Mouse (Mus musculus): ENCODE results near the gene Slc25a38. TPM values are rescaled to one million over a fixed set of nuclear protein-coding genes. Genes with fewer than 3 reads are reported as not detected.

The Slc25a38 gene
- total and polyA plus RNA-seq, 2 experiments from 2014 or later: 31.4 to 49.1 TPM

- Histone ChIP-seq H3K27ac (ENCODE audit: low read depth, low read length) (no peak overlapping the region), H3K36me3 (ENCODE audit: insufficient read depth) (peaks cover 18% of the 10 kb centered on the region), H3K9ac (no peak overlapping the region), H3K9me3 (ENCODE audit: low read length) (no peaks in the 10 kb centered on the region), H3K4me3 (ENCODE audit: low read depth, low read length) (no peak overlapping the region), H3K27me3 (ENCODE audit: insufficient read depth, low read length) (no peaks in the 10 kb centered on the region), H3K4me1 (ENCODE audit: insufficient read depth) (no peaks in the 10 kb centered on the region), H3K4me2 (ENCODE audit: low read depth) (no peak overlapping the region)
- TF ChIP-seq CTCF (IDR thresholded peaks at IDR 0.05; ENCODE audit: low read depth): no peak
- no peak for ATAC-seq
- DNase-seq: no peak
- 89% methylated on average over 17 of the region's 17 CpGs for WGBS
Observed at GRCm38 (mm10) chr9:120114051-120114788, 4.0 kb downstream of the Slc25a38 start.

DNA sequence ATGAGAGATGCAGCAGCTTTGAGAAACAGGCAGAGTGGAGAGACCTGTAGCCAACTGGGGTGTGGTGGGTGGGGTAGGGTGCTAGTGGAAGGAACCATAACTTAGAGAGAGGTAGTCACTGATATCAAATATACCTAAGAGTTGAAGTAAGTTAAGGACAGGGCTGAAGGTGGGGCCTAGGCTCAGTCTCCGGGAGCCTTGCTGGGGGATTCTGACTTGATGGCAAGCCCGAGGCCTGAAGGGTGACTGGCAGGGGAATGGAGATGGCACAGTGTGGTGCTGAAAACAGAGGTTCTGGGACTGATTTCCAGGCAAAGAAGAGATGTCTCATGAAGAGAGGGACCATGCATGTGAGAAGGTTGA lies 4.6 kb downstream of the Slc25a38 start:
- no peak overlapping the region for H3K9ac ChIP-seq
- H3K27ac ChIP-seq (ENCODE audit: low read depth, low read length): no peak overlapping the region
- WGBS: 97% methylated on average over 2 of the region's 2 CpGs
- no peak for TF ChIP-seq CTCF (IDR thresholded peaks at IDR 0.05; ENCODE audit: low read depth)
- no peak overlapping the region for H3K4me2 ChIP-seq (ENCODE audit: low read depth)
- H3K36me3 ChIP-seq (ENCODE audit: insufficient read depth): peaks cover 23% of the 10 kb centered on the region
- H3K4me3 ChIP-seq (ENCODE audit: low read depth, low read length): no peak overlapping the region
- no peak for DNase-seq
- H3K4me1 ChIP-seq (ENCODE audit: insufficient read depth): no peaks in the 10 kb centered on the region
- no peak for ATAC-seq
- H3K27me3 ChIP-seq (ENCODE audit: insufficient read depth, low read length): no peaks in the 10 kb centered on the region
- no peaks in the 10 kb centered on the region for H3K9me3 ChIP-seq (ENCODE audit: low read length)

DNA sequence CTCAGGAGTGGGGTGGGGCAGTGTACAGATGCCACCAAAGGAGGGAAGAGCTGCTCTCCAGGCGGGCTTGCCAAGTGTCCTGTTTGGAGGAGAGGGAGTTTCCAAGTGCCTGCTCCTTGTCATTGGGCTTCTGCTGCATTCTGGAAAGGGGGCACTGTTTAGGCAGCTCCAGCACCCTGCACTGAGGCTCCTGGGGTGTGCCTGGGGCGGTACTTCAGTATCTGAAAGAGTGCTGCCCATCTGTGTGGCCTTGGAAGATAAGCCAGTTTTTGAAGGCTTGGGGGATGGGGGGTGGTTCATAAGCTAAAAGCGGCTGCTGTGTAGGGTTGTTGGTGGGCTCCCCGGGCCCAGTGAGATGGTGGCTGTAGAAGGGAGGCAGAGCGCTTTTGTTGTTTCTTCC lies 5.4 kb downstream of the Slc25a38 start:
- no peak overlapping the region for H3K4me3 ChIP-seq (ENCODE audit: low read depth, low read length)
- ATAC-seq (no peak), DNase-seq (no peak)
- no peak overlapping the region for H3K4me2 ChIP-seq (ENCODE audit: low read depth)
- H3K27ac ChIP-seq (ENCODE audit: low read depth, low read length): no peak overlapping the region
- no peak overlapping the region for H3K9ac ChIP-seq
- 90% methylated on average over 5 of the region's 5 CpGs for WGBS
- H3K4me1 ChIP-seq (ENCODE audit: insufficient read depth): no peaks in the 10 kb centered on the region
- no peaks in the 10 kb centered on the region for H3K27me3 ChIP-seq (ENCODE audit: insufficient read depth, low read length)
- no peaks in the 10 kb centered on the region for H3K9me3 ChIP-seq (ENCODE audit: low read length)
- TF ChIP-seq CTCF (IDR thresholded peaks at IDR 0.05; ENCODE audit: low read depth): no peak
- peaks cover 31% of the 10 kb centered on the region for H3K36me3 ChIP-seq (ENCODE audit: insufficient read depth)

DNA sequence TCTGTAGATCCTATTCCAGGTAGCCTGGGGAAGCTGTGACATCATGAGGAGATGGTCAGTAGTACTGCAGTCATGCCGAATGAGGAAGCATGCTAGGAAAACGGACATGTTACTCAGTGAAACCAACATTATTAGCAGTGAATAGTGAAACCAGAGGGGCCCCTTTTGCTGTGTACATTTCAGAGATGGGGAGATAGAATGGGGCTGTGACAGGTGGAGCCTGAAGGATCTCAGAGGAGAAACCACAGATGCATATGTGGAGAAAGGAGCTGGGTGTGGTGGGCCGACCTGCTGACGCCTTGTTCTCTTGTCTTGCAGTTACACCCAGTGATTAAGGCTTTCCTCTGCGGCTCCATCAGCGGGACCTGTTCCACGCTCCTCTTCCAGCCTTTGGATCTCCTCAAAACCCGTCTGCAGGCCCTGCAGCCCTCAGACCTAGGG lies 6.0 kb downstream of the Slc25a38 start:
- Histone ChIP-seq H3K27ac (ENCODE audit: low read depth, low read length) (no peak overlapping the region), H3K9me3 (ENCODE audit: low read length) (no peaks in the 10 kb centered on the region), H3K4me1 (ENCODE audit: insufficient read depth) (no peaks in the 10 kb centered on the region), H3K27me3 (ENCODE audit: insufficient read depth, low read length) (no peaks in the 10 kb centered on the region), H3K36me3 (ENCODE audit: insufficient read depth) (peaks cover 37% of the 10 kb centered on the region), H3K9ac (no peak overlapping the region), H3K4me3 (ENCODE audit: low read depth, low read length) (no peak overlapping the region), H3K4me2 (ENCODE audit: low read depth) (no peak overlapping the region)
- no peak for DNase-seq
- 86% methylated on average over 8 of the region's 8 CpGs for WGBS
- TF ChIP-seq CTCF (IDR thresholded peaks at IDR 0.05; ENCODE audit: low read depth): no peak
- ATAC-seq: no peak

DNA sequence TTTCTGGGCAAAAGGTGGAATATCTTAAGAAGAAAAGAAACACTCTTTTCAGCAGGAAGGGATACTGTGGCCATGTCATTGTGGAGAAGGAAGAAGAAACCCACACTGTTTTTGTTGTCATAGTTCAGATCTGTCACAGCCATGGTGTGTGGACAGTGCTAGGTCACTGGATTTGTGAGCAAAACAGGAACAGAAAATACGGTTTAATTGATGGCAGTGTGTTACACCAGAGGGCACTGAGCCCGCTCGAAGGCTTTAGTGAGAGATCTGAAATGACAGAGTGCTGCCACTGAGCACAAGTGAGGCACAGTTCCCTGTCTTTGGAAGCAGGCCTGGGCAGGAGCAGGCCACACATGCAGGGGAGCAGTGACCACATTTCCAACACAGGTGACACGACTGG lies 8.0 kb downstream of the Slc25a38 start:
- Histone ChIP-seq H3K4me3 (ENCODE audit: low read depth, low read length) (no peak overlapping the region), H3K4me1 (ENCODE audit: insufficient read depth) (no peaks in the 10 kb centered on the region), H3K9ac (no peak overlapping the region), H3K27me3 (ENCODE audit: insufficient read depth, low read length) (no peaks in the 10 kb centered on the region), H3K36me3 (ENCODE audit: insufficient read depth) (peaks cover 51% of the 10 kb centered on the region), H3K4me2 (ENCODE audit: low read depth) (no peak overlapping the region), H3K9me3 (ENCODE audit: low read length) (no peaks in the 10 kb centered on the region), H3K27ac (ENCODE audit: low read depth, low read length) (no peak overlapping the region)
- WGBS: 89% methylated on average over 4 of the region's 4 CpGs
- no peak for ATAC-seq
- no peak for DNase-seq
- no peak for TF ChIP-seq CTCF (IDR thresholded peaks at IDR 0.05; ENCODE audit: low read depth)

DNA sequence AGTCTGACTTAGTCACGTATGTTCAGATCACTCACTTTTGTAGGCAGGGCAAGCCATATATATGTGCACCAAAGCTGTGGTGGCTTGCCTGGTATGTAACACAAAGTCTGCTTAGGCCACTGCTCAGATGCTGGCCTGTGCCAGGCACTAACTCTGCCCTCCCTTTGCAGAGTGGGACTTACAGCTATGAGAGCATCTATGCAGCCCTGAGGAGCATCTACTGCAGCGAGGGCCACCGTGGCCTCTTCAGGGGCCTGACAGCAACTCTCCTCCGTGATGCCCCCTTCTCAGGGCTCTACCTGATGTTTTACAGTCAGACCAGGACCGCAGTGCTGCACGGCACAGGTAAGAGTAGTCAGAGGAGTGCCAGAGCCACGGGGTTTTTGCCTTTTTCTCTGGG lies 10.3 kb downstream of the Slc25a38 start:
- Histone ChIP-seq H3K36me3 (ENCODE audit: insufficient read depth) (peaks cover 64% of the 10 kb centered on the region), H3K4me3 (ENCODE audit: low read depth, low read length) (no peak overlapping the region), H3K9ac (no peak overlapping the region), H3K27me3 (ENCODE audit: insufficient read depth, low read length) (no peaks in the 10 kb centered on the region), H3K4me2 (ENCODE audit: low read depth) (no peak overlapping the region), H3K27ac (ENCODE audit: low read depth, low read length) (no peak overlapping the region), H3K4me1 (ENCODE audit: insufficient read depth) (no peaks in the 10 kb centered on the region), H3K9me3 (ENCODE audit: low read length) (no peaks in the 10 kb centered on the region)
- WGBS: 93% methylated on average over 7 of the region's 7 CpGs
- DNase-seq (no peak), ATAC-seq (no peak)
- no peak for TF ChIP-seq CTCF (IDR thresholded peaks at IDR 0.05; ENCODE audit: low read depth)

DNA sequence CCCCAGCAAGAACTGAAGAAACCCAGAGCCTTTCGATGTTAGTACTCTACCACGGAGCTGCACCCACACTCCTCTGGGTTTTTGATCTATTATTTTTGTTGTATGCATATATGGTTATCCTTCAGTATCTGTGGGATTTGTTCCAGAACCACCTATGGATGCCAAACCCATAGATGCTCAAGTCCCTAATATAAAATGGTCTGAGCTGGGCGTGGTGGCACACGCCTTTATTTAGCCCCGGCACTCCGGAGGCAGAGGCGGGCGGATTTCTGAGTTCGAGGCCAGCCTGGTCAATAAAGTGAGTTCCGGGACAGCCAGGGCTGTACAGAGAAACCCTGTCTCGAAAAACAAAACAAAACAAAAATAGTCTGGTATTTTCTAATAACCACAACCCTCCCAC lies 16.7 kb downstream of the Slc25a38 start:
- peaks cover 50% of the 10 kb centered on the region for H3K36me3 ChIP-seq (ENCODE audit: insufficient read depth)
- peaks cover 10% of the 10 kb centered on the region; the same call in 1 of the 2 replicates for H3K4me1 ChIP-seq (ENCODE audit: insufficient read depth)
- DNase-seq (no peak), ATAC-seq (no peak)
- H3K27me3 ChIP-seq (ENCODE audit: insufficient read depth, low read length): no peaks in the 10 kb centered on the region
- peak overlapping the region; percentile 65 for H3K4me2 ChIP-seq (ENCODE audit: low read depth)
- WGBS: 70% methylated on average over 11 of the region's 11 CpGs
- H3K9ac ChIP-seq: peak overlapping the region; percentile 52
- TF ChIP-seq CTCF (IDR thresholded peaks at IDR 0.05; ENCODE audit: low read depth): no peak
- peak overlapping the region; percentile 75 for H3K27ac ChIP-seq (ENCODE audit: low read depth, low read length)
- no peaks in the 10 kb centered on the region for H3K9me3 ChIP-seq (ENCODE audit: low read length)
- peak overlapping the region; percentile 100 for H3K4me3 ChIP-seq (ENCODE audit: low read depth, low read length)
